Mouse (Mus musculus) thymus, adult 2 months (tissue): Measurements from ENCODE around the gene Nrp2. TPM values are rescaled to one million over a fixed set of nuclear protein-coding genes. Genes with fewer than 3 reads are reported as not detected.

ENCODE experiments used
- DNase-seq: peaks from one replicate; pipeline ENCODE4 v3.0.0; 2021
- H3K27ac ChIP-seq: fragments of 200-500 bp; 2 replicates; pipeline ENCODE4 v1.5.1; 2012; ENCODE audit warnings: low read length, control low read depth; ENCODE audit not compliant: control insufficient read depth, insufficient read depth
- H3K27me3 ChIP-seq: fragments of 200-500 bp; 2 replicates; pipeline ENCODE4 v1.6.1; 2012; ENCODE audit warnings: mild to moderate bottlenecking, low read length, moderate library complexity, mixed read lengths; ENCODE audit not compliant: control insufficient read depth, insufficient read depth
- H3K36me3 ChIP-seq: fragments of 200-500 bp; 2 replicates; pipeline ENCODE4 v1.6.1; 2012; ENCODE audit warnings: mild to moderate bottlenecking, low read length, moderate library complexity; ENCODE audit not compliant: control insufficient read depth, insufficient read depth
- H3K4me1 ChIP-seq: fragments of 200-500 bp; replicated peaks from 2 replicates; pipeline ENCODE4 v1.6.1; 2012; ENCODE audit warnings: low read length; ENCODE audit not compliant: control insufficient read depth, insufficient read depth
- H3K4me3 ChIP-seq: fragments of 200-500 bp; 2 replicates; pipeline ENCODE4 v1.5.1; 2012; ENCODE audit warnings: mild to moderate bottlenecking, low read length, control low read depth, moderate library complexity; ENCODE audit not compliant: control insufficient read depth, insufficient read depth
- CTCF ChIP-seq: fragments of 200-500 bp; IDR thresholded peaks from 2 replicates; pipeline ENCODE4 v1.5.1; 2012; ENCODE audit warnings: mild to moderate bottlenecking, control low read depth, low read length, moderate library complexity, borderline replicate concordance; ENCODE audit not compliant: control insufficient read depth, poor library complexity, insufficient read depth; ENCODE audit errors: extremely low read depth
- POLR2A ChIP-seq: fragments of 200-500 bp; IDR thresholded peaks from 2 replicates; pipeline ENCODE4 v1.6.1; 2012; ENCODE audit warnings: mild to moderate bottlenecking, low read length, control low read depth, moderate library complexity; ENCODE audit not compliant: control insufficient read depth, poor library complexity, insufficient read depth; ENCODE audit errors: extremely low read depth
- WGBS: fragments of 180-500 bp; shearing (Covaris S2); methylation state at CpG from one replicate; pipeline ENCODE4 v1.1.7; 2018; 5-methylcytosine and 5-hydroxymethylcytosine counted together
- polyA plus RNA-seq: library from polyadenylated mRNA; depleted of rRNA; stranded (reverse); fragments of >200 nt; gene quantifications from 2 replicates; pipeline ENCODE4 v1.2.3, GENCODE M21; 2012

Nrp2 gene
- polyA plus RNA-seq, 1 experiment: 5.7 TPM

DNA sequence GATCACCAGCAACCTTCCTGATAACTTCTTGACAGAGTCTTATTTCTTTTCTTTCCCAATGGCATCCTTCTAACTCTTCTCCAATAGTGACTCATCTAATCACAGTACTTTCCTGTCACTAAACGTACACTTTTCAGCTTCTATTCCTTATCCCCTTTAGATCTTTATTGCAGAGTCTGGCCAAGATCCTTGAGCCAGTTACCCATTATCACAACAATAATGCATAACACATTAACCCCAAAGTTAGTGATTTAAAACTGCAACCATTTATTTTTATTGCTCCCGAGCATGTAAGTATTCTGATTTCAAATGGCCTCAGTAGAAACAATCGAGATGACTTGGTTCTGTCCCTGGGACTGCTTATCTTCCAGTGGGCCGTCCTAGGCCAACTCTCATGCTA is 150.9 kb downstream of the Nrp2 start:
- Histone ChIP-seq H3K36me3 (no peaks in the 10 kb centered on the region), H3K4me1 (no peaks in the 10 kb centered on the region), H3K27me3 (no peaks in the 10 kb centered on the region), H3K27ac (no peak overlapping the region), H3K4me3 (no peak overlapping the region)
- 92% methylated on average over 4 of the region's 4 CpGs for WGBS
- no peak for TF ChIP-seq POLR2A
- TF ChIP-seq CTCF: no peak
- no peak for DNase-seq

DNA sequence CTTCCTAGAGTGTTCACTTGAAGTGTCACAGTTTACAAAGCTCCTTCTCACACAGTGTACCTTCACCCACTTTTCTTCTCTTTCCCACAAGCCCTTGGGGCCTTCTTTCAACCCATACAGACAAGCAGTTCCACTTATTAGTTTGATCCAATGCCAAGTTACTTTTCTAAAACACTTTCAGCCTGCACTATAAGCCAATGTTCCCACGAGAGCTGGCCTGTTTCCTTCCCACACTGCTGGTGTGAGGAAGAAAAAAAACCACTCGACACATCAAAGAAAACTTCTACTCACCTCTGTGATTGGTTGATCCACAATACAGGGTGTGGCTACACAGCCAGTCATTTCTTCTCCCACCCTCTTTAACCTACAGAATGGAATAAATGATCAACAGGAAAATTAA is 156.0 kb downstream of the Nrp2 start:
- no peaks in the 10 kb centered on the region for H3K4me1 ChIP-seq
- TF ChIP-seq CTCF (no peak), POLR2A (no peak)
- H3K27me3 ChIP-seq: no peaks in the 10 kb centered on the region
- H3K4me3 ChIP-seq: no peak overlapping the region
- 5% methylated on average over 2 of the region's 2 CpGs for WGBS
- H3K27ac ChIP-seq: no peak overlapping the region
- H3K36me3 ChIP-seq: no peaks in the 10 kb centered on the region
- DNase-seq: no peak

DNA sequence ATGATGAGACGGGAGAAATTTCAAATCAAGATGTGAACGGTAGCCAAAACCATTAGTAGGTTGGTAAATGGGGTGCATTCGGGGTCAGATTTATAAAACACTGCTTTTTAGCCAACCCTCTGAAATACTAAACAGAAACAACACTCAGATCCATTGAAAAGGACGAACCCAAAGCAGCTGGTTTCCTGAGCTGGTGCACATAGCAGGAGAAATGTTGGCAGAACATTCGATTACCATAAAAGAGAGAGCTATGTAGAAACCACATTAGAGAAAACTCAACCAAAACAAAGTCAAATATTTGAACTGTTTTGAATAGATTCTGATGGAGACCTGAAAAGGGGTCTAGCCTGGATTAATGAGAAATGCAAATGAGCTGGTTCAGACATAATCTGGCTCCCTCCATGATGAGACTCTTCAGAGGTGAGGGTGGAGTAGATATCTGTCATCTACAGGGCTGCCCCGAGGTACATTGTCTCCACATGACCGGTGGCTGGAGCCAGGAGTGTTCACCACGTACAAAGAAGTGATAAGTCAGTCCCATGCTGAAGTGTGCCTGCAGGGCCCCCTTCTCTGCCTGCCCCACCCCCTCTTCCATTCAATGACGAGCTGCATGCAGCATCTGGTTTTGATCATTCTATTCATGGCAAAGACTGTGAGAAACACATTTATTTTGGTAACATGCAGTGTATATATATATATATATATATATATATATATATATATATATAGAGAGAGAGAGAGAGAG is 156.6 kb downstream of the Nrp2 start:
- TF ChIP-seq CTCF: no peak
- TF ChIP-seq POLR2A: no peak
- H3K27me3 ChIP-seq: no peaks in the 10 kb centered on the region
- no peaks in the 10 kb centered on the region for H3K36me3 ChIP-seq
- no peak overlapping the region for H3K4me3 ChIP-seq
- H3K27ac ChIP-seq: no peak overlapping the region
- H3K4me1 ChIP-seq: no peaks in the 10 kb centered on the region
- 60% methylated on average over 9 of the region's 9 CpGs for WGBS
- DNase-seq: no peak

DNA sequence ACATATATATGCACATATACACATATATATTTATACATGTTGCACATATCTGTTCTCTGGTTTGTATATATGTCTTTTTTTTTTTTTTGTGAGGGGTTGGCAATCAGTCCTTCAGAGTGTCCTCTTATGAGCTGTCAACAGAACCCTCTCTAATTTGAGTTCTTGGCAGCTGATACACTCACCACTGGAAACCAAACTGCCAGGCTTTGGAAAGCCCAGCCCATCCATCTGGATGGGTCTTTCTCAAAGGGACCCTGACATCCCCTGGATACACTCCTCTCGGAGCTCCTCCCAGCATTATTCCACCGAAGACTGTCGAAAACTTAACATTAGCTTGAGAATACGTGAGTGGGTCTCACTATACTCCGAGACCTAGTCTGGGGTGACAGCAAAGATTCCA is 157.2 kb downstream of the Nrp2 start:
- Histone ChIP-seq H3K4me3 (no peak overlapping the region), H3K36me3 (no peaks in the 10 kb centered on the region), H3K27ac (no peak overlapping the region), H3K4me1 (no peaks in the 10 kb centered on the region), H3K27me3 (no peaks in the 10 kb centered on the region)
- TF ChIP-seq CTCF (no peak), POLR2A (no peak)
- DNase-seq: no peak
- WGBS: 94% methylated on average over 5 of the region's 5 CpGs

DNA sequence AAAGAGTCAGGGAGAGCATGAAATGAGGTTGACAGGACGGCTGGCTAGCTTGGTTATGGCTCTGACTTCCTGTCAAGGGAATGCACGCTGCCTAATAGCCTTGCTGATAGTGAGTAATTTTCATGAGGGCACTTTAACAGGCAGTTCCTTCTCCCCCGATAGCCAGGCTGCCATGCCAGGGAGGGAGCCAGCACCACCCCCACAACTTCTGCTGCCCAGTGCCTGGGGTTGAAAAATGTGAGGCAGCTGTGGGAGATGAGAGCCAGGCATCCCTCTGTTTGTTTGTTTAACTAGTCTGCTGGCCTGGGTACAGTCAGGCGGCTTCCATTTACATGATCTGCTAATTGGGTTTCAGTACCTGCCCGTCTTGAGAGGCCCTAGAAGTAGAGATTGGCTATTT is 157.7 kb downstream of the Nrp2 start:
- no peak for DNase-seq
- Histone ChIP-seq H3K27me3 (no peaks in the 10 kb centered on the region), H3K27ac (no peak overlapping the region), H3K36me3 (no peaks in the 10 kb centered on the region), H3K4me1 (no peaks in the 10 kb centered on the region), H3K4me3 (no peak overlapping the region)
- TF ChIP-seq POLR2A (no peak), CTCF (no peak)
- 79% methylated on average over 5 of the region's 5 CpGs for WGBS
